Mouse (Mus musculus): ENCODE measurements around the gene Rwdd4a.

- TF ChIP-seq CTCF (IDR thresholded peaks at IDR 0.05; ENCODE audit: low read depth) (no peak), EP300 (IDR thresholded peaks at IDR 0.05; ENCODE audit: low read depth) (no peak)
Measured at GRCm38 (mm10) chr8:47544094-47544493, 10.6 kb downstream of the Rwdd4a start.
